Mouse (Mus musculus) lung, postnatal 0 days (tissue): Measurements from ENCODE around the gene F7.

Experiments used
- CTCF ChIP-seq: IDR thresholded peaks from 2 replicates; pipeline ENCODE4 v1.5.1; 2016; ENCODE audit warnings: antibody characterized with exemption, mild to moderate bottlenecking
- EP300 ChIP-seq: IDR thresholded peaks from 2 replicates; pipeline ENCODE4 v1.6.1; 2016; ENCODE audit warnings: antibody characterized with exemption, mild to moderate bottlenecking, control low read depth

- TF ChIP-seq EP300 (no peak), CTCF (no peak)
Measured at GRCm38 (mm10) chr8:13057351-13057750, 31.5 kb downstream of the F7 start.
